Mouse (Mus musculus) WW6 (cell line): ENCODE results near the gene Olfr437.
"Not testable (repeated sequence)": the region's sequence is repeated elsewhere in the genome, so short reads cannot be mapped to it uniquely, and the experiment has no call there.

Experiments
- DNase-seq: peaks from one replicate; pipeline ENCODE4 v3.0.0-alpha.2; 2013; ENCODE audit warnings: low read depth, low spot score

Gene Olfr437

DNA sequence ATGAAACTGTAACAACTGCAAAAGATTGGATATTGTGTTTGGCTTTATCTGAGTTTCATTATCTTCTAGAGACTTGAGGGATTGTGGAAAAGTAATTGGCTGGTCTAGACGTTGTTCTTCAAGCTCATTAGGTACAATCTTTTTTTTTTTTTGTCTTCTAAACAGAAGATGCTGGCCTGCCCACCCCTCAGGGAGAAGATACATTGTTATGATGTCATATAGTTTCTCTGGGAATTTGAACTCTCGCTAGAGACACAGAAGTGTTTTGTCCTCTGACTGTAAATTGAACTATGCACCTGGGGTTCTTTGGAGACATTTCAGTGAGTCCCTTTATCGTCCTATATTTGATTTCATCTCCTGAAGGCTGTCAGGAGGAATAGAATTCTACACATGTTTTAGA lies at the start of gene Olfr437:
TSS of gene Olfr437 (plus strand) at position 301 of the 400 bp plus-strand sequence.
- DNase-seq: no peak

DNA sequence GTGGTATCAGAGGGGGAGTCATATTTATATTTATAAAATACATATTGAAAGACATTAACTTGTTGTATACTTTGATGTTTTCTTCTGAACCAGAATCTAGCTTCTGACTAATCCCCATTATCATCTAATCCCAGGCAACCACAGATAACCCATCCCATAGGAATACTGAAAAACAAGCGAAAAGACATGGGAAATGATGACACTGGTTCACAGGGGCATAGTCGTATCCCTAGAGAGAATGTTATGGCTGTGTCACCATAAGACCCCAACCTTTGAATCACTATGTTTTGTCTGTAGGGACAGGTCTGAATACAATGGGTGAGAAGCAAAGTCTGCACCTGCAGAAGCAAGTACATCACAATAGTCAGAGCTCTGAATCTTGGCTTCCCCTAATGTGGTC lies 16.8 kb upstream of the Olfr437 start, which contains the start of gene Olfr237-ps1:
TSS of gene Olfr237-ps1 (plus strand) at position 301 of the 400 bp plus-strand sequence.
- not testable (repeated sequence) for DNase-seq

DNA sequence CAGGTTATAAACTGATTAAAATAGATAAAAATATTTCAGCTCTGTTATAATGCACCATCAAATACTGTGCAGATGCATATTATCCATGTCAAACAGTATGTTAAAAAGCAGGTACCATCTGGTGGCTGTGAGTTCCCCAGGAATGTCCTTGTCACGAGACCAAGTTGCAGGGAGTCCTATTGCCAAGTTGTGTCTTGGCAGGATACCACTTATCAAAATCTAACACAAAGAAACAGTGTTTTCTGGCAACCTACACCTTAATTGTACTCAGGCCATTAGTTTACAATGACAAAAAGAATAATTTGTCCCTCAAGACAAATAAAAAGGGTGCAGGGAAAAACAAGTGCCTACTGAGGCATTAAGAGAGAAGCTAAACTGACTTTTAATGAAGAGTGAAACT lies 3.6 kb upstream of the Olfr437 start:
- no peak for DNase-seq

DNA sequence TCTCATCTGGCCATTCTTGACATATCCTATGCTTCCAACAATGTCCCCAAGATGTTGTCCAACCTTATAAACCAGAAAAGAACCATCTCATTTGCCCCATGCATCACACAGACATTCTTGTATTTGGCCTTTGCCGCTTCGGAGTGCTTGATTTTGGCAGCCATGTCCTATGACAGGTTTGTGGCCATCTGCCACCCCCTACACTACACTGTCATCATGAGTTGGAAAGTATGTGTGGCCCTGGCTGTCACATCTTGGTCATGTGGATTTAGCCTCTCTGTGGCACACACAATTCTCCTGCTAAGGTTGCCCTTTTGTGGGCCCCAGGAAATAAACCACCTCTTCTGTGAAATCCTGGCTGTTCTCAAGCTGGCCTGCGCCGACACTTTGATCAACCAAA lies 4.2 kb downstream of the Olfr437 start:
- no peak for DNase-seq

DNA sequence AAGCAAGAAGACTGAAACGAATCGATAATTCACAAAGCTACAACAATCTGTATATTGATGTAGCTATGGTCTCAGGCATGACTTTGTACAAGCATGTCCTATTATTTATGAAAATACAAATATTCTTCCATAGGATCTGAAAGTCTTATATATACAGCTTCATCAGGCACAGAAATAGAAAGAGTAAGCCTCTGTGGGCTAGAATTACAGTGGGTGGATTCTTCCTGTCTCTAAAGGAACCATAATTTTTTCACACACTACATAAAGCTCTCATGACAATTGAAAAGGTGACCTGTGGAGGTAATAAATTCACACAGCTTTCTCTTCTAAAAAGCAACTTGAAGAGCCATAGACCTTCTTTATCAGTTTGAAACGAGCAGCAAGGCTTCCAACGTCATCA lies 8.8 kb downstream of the Olfr437 start, which contains the start of gene Olfr13:
TSS of gene Olfr13 (plus strand) at position 301 of the 400 bp plus-strand sequence.
- DNase-seq: no peak

DNA sequence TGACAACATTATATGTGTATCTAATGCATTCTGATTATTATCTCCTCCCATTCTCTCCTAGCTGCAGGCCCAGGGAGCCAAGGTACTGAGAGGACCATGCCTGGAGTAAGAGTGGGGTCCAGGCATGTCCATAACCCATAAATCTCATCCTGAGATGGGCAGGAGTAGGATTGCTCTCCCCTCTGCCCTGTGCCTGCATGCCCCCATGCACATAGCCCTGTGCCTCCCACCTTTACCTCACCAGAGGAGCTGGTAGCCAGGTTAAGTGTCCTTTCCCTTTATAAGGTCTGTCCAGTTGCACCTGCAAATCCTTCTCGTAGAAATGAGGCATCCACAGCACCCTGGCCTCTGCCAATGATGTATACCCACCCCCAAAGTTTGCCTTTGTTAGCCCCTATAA lies 15.0 kb downstream of the Olfr437 start:
- DNase-seq: no peak

DNA sequence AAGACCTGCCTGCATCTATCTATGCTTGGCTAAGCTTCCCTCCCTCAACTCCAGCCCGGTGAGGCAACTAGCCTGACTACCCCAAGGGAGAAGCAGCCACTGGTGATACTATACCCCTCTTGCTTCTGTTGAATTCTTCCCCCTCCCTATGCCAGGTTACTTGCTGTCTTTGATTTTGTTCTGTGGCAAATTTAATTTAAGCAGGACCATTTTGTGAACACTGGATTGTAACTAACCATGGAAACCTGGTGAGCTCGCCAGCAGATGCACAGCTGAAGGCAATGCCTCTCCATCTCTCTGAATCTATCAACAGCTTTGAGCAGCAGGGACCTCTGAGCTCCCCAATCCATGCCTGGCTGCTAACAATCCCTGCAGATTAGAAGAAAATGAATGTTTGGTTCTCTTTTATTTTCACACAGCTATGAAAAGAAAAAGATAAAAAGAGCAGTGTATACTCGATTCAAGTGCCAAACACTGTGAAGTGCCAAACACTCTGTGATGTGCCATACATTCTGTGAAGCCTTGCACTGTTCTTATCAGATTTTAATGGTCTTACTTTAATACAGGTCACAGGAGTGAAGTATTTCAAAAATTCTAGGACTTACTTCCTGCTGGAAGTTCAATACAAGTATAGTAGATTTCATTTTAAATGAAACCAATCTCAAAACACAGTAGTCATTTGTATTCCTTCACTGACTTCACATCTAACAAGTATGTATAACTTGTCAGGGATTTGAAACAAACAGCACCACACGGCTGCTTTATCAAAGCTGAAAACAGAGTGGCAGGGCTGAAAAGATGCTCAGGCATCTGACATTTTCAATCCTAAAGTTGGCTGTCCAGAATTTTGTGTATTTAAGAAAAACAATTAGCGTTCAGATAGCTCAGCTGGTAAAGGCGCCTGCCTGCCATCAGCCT lies 15.8 kb downstream of the Olfr437 start:
- DNase-seq: no peak

DNA sequence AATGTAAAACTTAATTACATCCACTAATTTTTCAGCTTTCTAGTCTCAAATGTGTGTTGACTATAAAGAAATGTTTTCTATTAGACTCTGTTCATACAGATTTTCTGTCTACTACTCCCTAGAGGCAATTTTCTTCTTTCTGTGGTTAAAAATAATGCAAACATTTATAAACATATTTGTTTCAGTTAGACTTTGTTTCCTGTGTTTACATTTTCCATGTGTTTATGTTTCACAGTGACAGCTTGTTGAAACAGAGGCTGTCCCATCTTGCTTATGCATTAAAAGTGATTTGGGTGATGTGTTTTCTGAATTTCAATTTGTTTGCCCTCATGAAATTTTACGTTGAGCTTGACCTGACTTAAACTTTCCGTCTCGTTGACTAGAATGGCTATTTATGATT lies 27.9 kb downstream of the Olfr437 start:
- DNase-seq: no peak

DNA sequence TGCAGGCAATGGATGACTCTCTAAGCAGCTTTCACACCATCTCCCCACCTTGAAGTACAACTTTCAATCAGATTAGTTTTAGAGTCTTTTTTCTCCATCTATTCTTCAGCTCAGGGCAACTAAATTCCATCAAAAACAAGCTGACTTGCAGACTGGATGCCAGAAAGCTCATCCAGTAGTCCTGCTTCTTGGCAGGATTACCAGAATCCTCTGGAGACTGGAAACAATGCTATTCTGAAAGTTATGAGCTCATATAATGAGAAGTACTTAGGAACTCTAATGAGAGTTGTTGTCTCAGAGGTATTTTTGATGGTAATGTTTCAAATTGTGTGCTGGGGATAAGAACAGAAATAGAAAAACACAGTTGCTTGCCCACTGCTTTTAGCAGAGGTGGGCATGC lies 33.7 kb downstream of the Olfr437 start, which contains the start of gene Olfr435:
TSS of gene Olfr435 (plus strand) at position 366 of the 400 bp plus-strand sequence.
- no peak for DNase-seq

DNA sequence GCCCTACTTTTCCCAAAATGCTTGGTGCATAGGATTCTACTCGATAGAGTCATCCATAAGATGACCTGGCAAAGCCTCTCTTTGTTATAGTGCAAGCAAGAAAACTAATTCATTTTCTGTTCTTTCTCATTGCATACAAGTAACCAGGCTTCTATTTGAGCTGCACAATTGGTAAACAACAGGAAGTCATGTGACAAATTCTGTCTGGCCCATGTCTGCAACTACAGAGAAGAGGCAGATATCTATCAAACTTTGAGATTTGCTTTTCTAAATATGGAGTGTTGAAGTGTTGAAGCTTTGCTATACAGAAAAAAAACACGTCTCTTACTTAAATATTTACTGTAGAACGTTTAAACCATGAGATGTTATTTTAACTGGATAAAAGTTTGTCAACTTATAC lies 35.0 kb downstream of the Olfr437 start:
- DNase-seq: no peak

DNA sequence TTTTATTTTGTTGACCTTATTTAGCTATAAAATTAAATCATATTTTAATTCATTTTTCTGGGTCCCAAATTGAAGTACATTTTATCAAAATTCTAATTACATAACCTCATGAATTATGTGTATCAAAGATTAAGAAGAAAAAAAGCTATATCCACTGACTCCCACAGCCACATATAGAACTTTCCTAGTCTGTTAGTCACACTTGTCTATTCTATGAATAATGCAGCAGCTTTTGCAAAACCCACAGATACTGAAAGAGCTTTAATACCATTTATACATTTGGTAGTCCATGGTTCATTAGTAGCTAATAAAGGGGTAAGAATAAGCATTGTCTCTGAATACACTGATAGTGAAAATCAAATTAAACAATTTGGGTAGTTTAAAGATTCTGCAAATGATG lies 39.7 kb downstream of the Olfr437 start:
- no peak for DNase-seq

DNA sequence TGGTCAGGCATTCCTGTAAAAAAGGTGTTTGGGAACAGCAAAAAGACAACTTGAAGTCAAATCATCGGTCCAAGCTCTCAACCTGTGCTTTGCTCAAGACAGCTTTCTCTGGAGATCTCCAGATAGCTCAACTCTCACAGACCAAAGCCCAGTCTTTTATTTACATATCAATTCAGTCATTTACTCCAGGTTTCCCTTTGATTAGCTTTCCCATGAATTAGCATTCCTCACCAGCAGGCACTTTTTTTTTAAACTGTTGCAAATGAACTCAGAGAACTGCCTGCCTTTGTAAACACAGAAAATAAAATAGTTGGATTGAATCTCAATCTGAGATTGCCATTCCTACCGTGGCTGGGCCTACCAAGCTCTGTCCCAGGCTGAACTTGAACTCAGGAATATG lies 42.3 kb downstream of the Olfr437 start:
- no peak for DNase-seq

DNA sequence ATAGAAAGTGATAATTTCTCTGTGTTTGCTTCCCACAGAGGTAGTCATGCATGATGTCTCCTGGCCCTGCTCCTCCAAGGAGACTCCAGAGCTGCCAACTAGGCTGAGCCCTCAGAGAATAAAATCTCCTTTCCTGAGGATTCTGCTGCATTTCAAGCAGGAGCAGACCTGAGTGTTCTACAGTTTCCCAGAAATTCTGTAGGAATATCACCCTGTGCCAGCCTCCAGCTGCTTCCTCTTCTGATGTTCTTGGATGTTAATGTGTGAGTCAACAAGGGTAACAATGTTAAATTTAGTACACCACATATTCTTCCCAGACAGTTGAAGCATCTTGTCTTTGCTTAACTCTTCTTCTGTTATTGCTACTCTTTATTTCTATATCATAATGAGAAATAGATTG lies 49.8 kb downstream of the Olfr437 start, which contains the start of gene Olfr434:
TSS of gene Olfr434 (plus strand) at position 149 of the 400 bp plus-strand sequence.
- not testable (repeated sequence) for DNase-seq
